Mouse (Mus musculus) liver, embryonic 16.5 days (tissue): Measurements from ENCODE around the gene Acadvl. TPM values are rescaled to one million over a fixed set of nuclear protein-coding genes. Genes with fewer than 3 reads are reported as not detected.
A peak's percentile ranks its signal among the peaks of the same experiment; 100 is the strongest.

Experiments used
- ATAC-seq: fragments of 200-750 bp; cut with Nextera tagmentation; 2 replicates; pipeline ENCODE4 v1.8.0; 2017; ENCODE audit warnings: low read depth, mild to moderate bottlenecking, moderate number of reproducible peaks, moderate library complexity
- H3K27ac ChIP-seq: fragments of 300-500 bp; sonication (generic); 2 replicates; pipeline ENCODE4 v1.5.1; 2014; ENCODE audit warnings: mild to moderate bottlenecking, low read length
- H3K27me3 ChIP-seq: fragments of 300-500 bp; sonication (generic); 2 replicates; pipeline ENCODE4 v1.6.1; 2014; ENCODE audit warnings: low read depth, low read length, mixed read lengths; ENCODE audit not compliant: control insufficient read depth, insufficient read depth
- H3K36me3 ChIP-seq: fragments of 300-500 bp; sonication (generic); 2 replicates; pipeline ENCODE4 v1.6.1; 2014; ENCODE audit warnings: mild to moderate bottlenecking; ENCODE audit not compliant: control insufficient read depth, insufficient read depth
- H3K4me1 ChIP-seq: fragments of 300-500 bp; sonication (generic); 2 replicates; pipeline ENCODE4 v1.6.1; 2014; ENCODE audit warnings: low read depth, low read length, mixed read lengths; ENCODE audit not compliant: control insufficient read depth
- H3K4me2 ChIP-seq: fragments of 300-500 bp; sonication (generic); 2 replicates; pipeline ENCODE4 v1.6.1; 2014; ENCODE audit warnings: low read depth, low read length, mixed read lengths
- H3K4me3 ChIP-seq: fragments of 300-500 bp; sonication (generic); 2 replicates; pipeline ENCODE4 v1.5.1; 2014; ENCODE audit warnings: low read depth, mild to moderate bottlenecking, low read length
- H3K9ac ChIP-seq: fragments of 300-500 bp; sonication (generic); 2 replicates; pipeline ENCODE4 v1.6.1; 2014; ENCODE audit warnings: low read depth, low read length
- H3K9me3 ChIP-seq: fragments of 300-500 bp; sonication (generic); replicated peaks from 2 replicates; pipeline ENCODE4 v1.6.1; 2016; ENCODE audit warnings: low read length; ENCODE audit not compliant: control insufficient read depth
- WGBS: fragments of 180-500 bp; shearing (Covaris S2); extraction: QIAGEN DNeasy Blood & Tissue Kit; methylation state at CpG from one replicate; pipeline ENCODE4 v1.1.7; 2014; ENCODE audit not compliant: insufficient replicate concordance; 5-methylcytosine and 5-hydroxymethylcytosine counted together
- polyA plus RNA-seq: library from polyadenylated mRNA; unstranded; fragments of >200 nt; fragmentation: Nextera tagmentation; extraction: Ambion mirVana; gene quantifications from 2 replicates; pipeline ENCODE4 v1.2.1, GENCODE M21; 2015

Gene Acadvl
- polyA plus RNA-seq, 1 experiment from 2014 or later = 138 TPM

GRCm38 (mm10) chr11:69992396-69992795, 22.8 kb downstream of the Acadvl start:
- peaks cover 30% of the 10 kb centered on the region for H3K4me1 ChIP-seq
- H3K9ac ChIP-seq = peak overlapping the region; percentile 88
- H3K9me3 ChIP-seq = no peaks in the 10 kb centered on the region
- WGBS = 72% methylated on average over 10 of the region's 10 CpGs
- peak overlapping the region; percentile 79 for H3K4me3 ChIP-seq
- peak overlapping the region; percentile 12 for H3K27ac ChIP-seq
- no peaks in the 10 kb centered on the region for H3K27me3 ChIP-seq
- peaks cover 28% of the 10 kb centered on the region for H3K36me3 ChIP-seq
- peak overlapping the region; percentile 97 for H3K4me2 ChIP-seq
- no peak for ATAC-seq

- Histone ChIP-seq H3K27me3 (no peaks in the 10 kb centered on the region), H3K9ac (peak overlapping the region; percentile 88), H3K36me3 (peaks cover 28% of the 10 kb centered on the region), H3K4me1 (peaks cover 24% of the 10 kb centered on the region), H3K9me3 (no peaks in the 10 kb centered on the region), H3K4me3 (peak overlapping the region; percentile 79), H3K4me2 (peak overlapping the region; percentile 97), H3K27ac (peak overlapping the region; percentile 99)
- peak; percentile 17 for ATAC-seq
- WGBS = 0% methylated on average over 15 of the region's 15 CpGs
Observed at GRCm38 (mm10) chr11:69991711-69992110, 23.5 kb downstream of the Acadvl start.

- peaks cover 24% of the 10 kb centered on the region for H3K4me1 ChIP-seq
- under 1% methylated on average over 40 of the region's 40 CpGs for WGBS
- H3K4me2 ChIP-seq = peak within 1 kb of the TSS; percentile 97
- peak within 1 kb of the TSS; percentile 88 for H3K9ac ChIP-seq
- H3K27ac ChIP-seq = peak within 1 kb of the TSS; percentile 99
- ATAC-seq = peak; percentile 72
- no peaks in the 10 kb centered on the region for H3K27me3 ChIP-seq
- H3K4me3 ChIP-seq = peak within 1 kb of the TSS; percentile 79
- H3K36me3 ChIP-seq = peaks cover 33% of the 10 kb centered on the region
- no peaks in the 10 kb centered on the region for H3K9me3 ChIP-seq
Observed at GRCm38 (mm10) chr11:69990850-69991691, 24.1 kb downstream of the Acadvl start, which contains the start of gene Gabarap. TSS of gene Gabarap (plus strand) at chr11:69991143.

DNA sequence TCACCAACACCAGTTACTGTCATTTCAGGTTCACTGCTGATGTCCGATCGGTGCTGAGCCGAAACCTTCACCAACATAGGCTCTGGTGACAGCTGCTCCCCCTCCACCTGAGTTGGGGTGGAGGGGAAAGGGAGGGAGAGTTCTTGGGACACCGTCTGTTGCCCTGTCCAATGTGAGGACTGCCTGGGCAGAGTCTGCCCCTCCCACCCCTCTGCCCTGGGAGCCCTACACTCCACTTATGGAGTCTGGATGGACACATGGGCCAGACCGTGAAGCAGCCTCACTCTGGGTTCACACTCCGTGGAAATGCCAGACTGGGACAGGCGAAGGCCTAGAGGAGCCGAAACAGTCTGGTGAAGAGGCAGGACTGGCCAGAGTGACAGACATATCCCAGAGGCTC, 25.3 kb downstream of the Acadvl start:
- Histone ChIP-seq H3K4me3 (no peak overlapping the region), H3K27me3 (no peaks in the 10 kb centered on the region), H3K9me3 (no peaks in the 10 kb centered on the region), H3K36me3 (peaks cover 39% of the 10 kb centered on the region), H3K4me2 (no peak overlapping the region), H3K27ac (peak overlapping the region; percentile 99), H3K9ac (no peak overlapping the region), H3K4me1 (peaks cover 24% of the 10 kb centered on the region)
- 89% methylated on average over 8 of the region's 8 CpGs for WGBS
- ATAC-seq = no peak

DNA sequence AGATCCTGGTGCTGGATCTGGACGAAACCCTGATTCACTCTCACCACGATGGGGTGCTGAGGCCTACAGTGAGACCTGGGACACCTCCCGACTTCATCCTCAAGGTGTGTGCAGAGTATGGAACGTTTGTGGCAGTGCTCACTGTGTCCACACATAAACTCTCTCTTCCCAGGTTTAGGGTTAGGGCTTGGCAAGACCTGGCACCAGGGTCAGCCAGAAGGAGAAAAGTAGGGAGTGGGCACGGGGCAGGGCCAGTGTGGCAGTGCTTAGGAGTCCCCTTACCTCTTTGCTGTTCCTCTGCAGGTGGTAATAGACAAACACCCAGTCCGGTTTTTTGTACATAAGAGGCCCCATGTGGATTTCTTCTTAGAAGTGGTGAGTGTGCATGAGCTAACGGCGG, 30.8 kb downstream of the Acadvl start:
- Histone ChIP-seq H3K4me3 (no peak overlapping the region), H3K9me3 (no peaks in the 10 kb centered on the region), H3K4me1 (peaks cover 20% of the 10 kb centered on the region), H3K27me3 (no peaks in the 10 kb centered on the region), H3K36me3 (peaks cover 34% of the 10 kb centered on the region), H3K27ac (no peak overlapping the region), H3K9ac (no peak overlapping the region), H3K4me2 (no peak overlapping the region)
- ATAC-seq = no peak
- 80% methylated on average over 8 of the region's 8 CpGs for WGBS

DNA sequence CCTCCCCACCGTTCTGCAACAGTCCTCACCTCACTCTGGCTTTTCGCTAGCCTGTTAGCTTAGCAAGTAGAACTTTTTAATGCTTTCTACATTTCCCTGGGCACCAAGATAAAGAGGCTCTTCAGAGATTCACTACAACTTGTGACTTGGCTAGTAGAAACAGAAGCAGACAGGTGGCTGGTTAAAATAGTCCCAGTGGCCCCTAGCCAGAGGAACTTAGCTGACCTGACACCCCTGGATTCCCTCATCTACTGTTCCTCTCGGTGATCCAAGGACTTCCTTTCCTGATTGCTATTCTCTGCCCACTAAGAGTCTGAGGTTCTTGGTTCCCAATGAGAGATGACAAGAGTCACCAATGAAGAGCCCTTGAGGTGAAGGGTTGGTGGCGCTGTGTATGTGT, 31.8 kb downstream of the Acadvl start:
- H3K9me3 ChIP-seq = no peaks in the 10 kb centered on the region
- peak overlapping the region; percentile 87; the same call in 1 of the 2 replicates for H3K4me2 ChIP-seq
- peaks cover 25% of the 10 kb centered on the region for H3K36me3 ChIP-seq
- no peak overlapping the region for H3K27ac ChIP-seq
- no peaks in the 10 kb centered on the region for H3K27me3 ChIP-seq
- H3K4me3 ChIP-seq = no peak overlapping the region
- ATAC-seq = no peak
- H3K4me1 ChIP-seq = peaks cover 25% of the 10 kb centered on the region
- WGBS = 68% methylated on average over 4 of the region's 4 CpGs
- H3K9ac ChIP-seq = no peak overlapping the region

DNA sequence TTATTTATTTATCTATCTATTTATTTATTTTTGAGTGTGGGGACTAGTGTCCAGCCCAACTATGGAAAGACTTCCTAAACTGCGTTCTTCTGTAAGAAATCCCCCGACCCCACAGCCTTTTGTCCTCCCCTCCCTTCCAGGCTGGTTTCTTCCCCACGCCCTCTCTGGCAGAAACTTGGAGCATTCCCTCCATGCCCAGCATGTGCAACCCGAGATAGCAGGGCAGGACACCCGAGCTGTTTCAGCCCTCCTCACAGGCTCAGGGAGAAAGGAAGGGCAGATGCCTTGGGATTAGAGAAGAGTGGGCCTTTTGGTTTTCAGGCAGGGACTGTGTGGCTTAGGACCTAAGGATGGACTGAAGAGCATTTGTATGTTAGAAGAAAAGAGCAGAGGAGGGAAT, 32.3 kb downstream of the Acadvl start:
- peak overlapping the region; percentile 81 for H3K4me3 ChIP-seq
- H3K27me3 ChIP-seq = no peaks in the 10 kb centered on the region
- WGBS = 32% methylated on average over 5 of the region's 5 CpGs
- H3K4me1 ChIP-seq = peaks cover 25% of the 10 kb centered on the region
- no peak for ATAC-seq
- H3K27ac ChIP-seq = peak overlapping the region; percentile 8; the same call in 1 of the 2 replicates
- peaks cover 26% of the 10 kb centered on the region for H3K36me3 ChIP-seq
- no peaks in the 10 kb centered on the region for H3K9me3 ChIP-seq
- H3K4me2 ChIP-seq = peak overlapping the region; percentile 87
- peak overlapping the region; percentile 96 for H3K9ac ChIP-seq

DNA sequence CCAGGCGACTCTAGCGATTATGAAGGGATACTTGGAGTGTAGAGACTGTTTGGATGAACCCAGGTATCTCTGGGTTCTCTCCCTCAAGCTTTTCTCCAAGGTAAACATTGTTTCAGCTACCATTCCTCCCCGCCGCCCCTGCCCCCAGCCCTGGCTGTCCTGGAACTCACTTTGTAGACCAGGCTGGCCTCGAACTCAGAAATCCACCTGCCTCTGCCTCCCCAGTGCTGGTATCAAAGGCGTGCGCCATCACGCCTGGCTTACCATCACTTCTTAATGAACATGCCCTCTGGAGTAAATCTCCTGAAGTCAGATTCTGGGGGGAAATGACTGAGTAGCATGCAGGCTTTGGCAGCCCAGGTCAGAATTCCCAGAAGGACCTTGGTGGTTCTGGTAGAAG, 33.0 kb downstream of the Acadvl start, which contains the start of gene Elp5:
Gene Elp5 (minus strand): TSS at position 293 of the 400 bp plus-strand sequence.
- Histone ChIP-seq H3K4me3 (peak within 1 kb of the TSS; percentile 81), H3K9me3 (no peaks in the 10 kb centered on the region), H3K4me1 (peaks cover 25% of the 10 kb centered on the region), H3K9ac (peak within 1 kb of the TSS; percentile 96), H3K27me3 (no peaks in the 10 kb centered on the region), H3K36me3 (peaks cover 21% of the 10 kb centered on the region), H3K4me2 (peak within 1 kb of the TSS; percentile 87), H3K27ac (peak within 1 kb of the TSS; percentile 97)
- 44% methylated on average over 8 of the region's 8 CpGs for WGBS
- ATAC-seq = no peak

GRCm38 (mm10) chr11:69981141-69981762, 34.0 kb downstream of the Acadvl start, which contains the start of gene Ctdnep1:
TSS of gene Ctdnep1 (plus strand) at chr11:69981156.
- ATAC-seq = peak; percentile 0; the same call in 1 of the 2 replicates
- Histone ChIP-seq H3K9ac (peak within 1 kb of the TSS; percentile 96), H3K27ac (peak within 1 kb of the TSS; percentile 97), H3K36me3 (peaks cover 18% of the 10 kb centered on the region), H3K4me3 (peak within 1 kb of the TSS; percentile 81), H3K9me3 (no peaks in the 10 kb centered on the region), H3K4me1 (peaks cover 25% of the 10 kb centered on the region), H3K27me3 (no peaks in the 10 kb centered on the region), H3K4me2 (peak within 1 kb of the TSS; percentile 87)
- under 1% methylated on average over 42 of the region's 43 CpGs for WGBS
